Mouse (Mus musculus) neural tube, embryonic 11.5 days (tissue): ENCODE measurements around the gene St7. TPM values are rescaled to one million over a fixed set of nuclear protein-coding genes. Genes with fewer than 3 reads are reported as not detected.

Experiments used
- ATAC-seq: fragments of 200-750 bp; cut with Nextera tagmentation; 2 replicates; pipeline ENCODE4 v1.8.0; 2017; ENCODE audit warnings: moderate number of reproducible peaks, mild to moderate bottlenecking, moderate TSS enrichment, moderate library complexity; ENCODE audit not compliant: insufficient read depth, low FRiP score, low TSS enrichment
- DNase-seq: peaks from one replicate; pipeline ENCODE4 v3.0.0-alpha.2; 2015; ENCODE audit warnings: low spot score
- H3K27ac ChIP-seq: fragments of 300-500 bp; sonication (generic); 2 replicates; pipeline ENCODE4 v1.5.1; 2014; ENCODE audit warnings: low read depth, mild to moderate bottlenecking, low read length
- H3K27me3 ChIP-seq: fragments of 300-500 bp; sonication (generic); 2 replicates; pipeline ENCODE4 v1.6.1; 2014; ENCODE audit warnings: mild to moderate bottlenecking, low read length, mixed read lengths; ENCODE audit not compliant: control insufficient read depth, insufficient read depth
- H3K36me3 ChIP-seq: fragments of 300-500 bp; sonication (generic); 2 replicates; pipeline ENCODE4 v1.6.1; 2014; ENCODE audit warnings: mild to moderate bottlenecking, low read length, moderate library complexity, mixed read lengths; ENCODE audit not compliant: control insufficient read depth, insufficient read depth
- H3K4me1 ChIP-seq: fragments of 300-500 bp; sonication (generic); 2 replicates; pipeline ENCODE4 v1.6.1; 2014; ENCODE audit warnings: low read length, mixed read lengths; ENCODE audit not compliant: control insufficient read depth, insufficient read depth
- H3K4me2 ChIP-seq: fragments of 300-500 bp; sonication (generic); 2 replicates; pipeline ENCODE4 v1.6.1; 2014; ENCODE audit warnings: low read depth, mild to moderate bottlenecking, moderate library complexity
- H3K4me3 ChIP-seq: fragments of 300-500 bp; sonication (generic); 2 replicates; pipeline ENCODE4 v1.5.1; 2014; ENCODE audit warnings: low read depth, low read length
- H3K9ac ChIP-seq: fragments of 300-500 bp; sonication (generic); 2 replicates; pipeline ENCODE4 v1.6.1; 2014; ENCODE audit warnings: mild to moderate bottlenecking, low read length
- H3K9me3 ChIP-seq: fragments of 300-500 bp; sonication (generic); 2 replicates; pipeline ENCODE4 v1.6.1; 2016; ENCODE audit warnings: low read length; ENCODE audit not compliant: control insufficient read depth
- WGBS: fragments of 180-500 bp; shearing (Covaris S2); extraction: QIAGEN DNeasy Blood & Tissue Kit; methylation state at CpG from one replicate; pipeline ENCODE4 v1.1.7; 2014; 5-methylcytosine and 5-hydroxymethylcytosine counted together
- polyA plus RNA-seq: library from polyadenylated mRNA; unstranded; fragments of >200 nt; fragmentation: Nextera tagmentation; extraction: Ambion mirVana; gene quantifications from 2 replicates; pipeline ENCODE4 v1.2.1, GENCODE M21; 2014

St7 gene
- polyA plus RNA-seq, 1 experiment from 2014 or later: 41.8 TPM

GRCm38 (mm10) chr6:17669826-17670225, 22.9 kb upstream of the St7 start:
- H3K4me2 ChIP-seq: no peak overlapping the region
- no peak overlapping the region for H3K27ac ChIP-seq
- H3K4me1 ChIP-seq: no peaks in the 10 kb centered on the region
- H3K4me3 ChIP-seq: no peak overlapping the region
- H3K27me3 ChIP-seq: no peaks in the 10 kb centered on the region
- ATAC-seq (no peak), DNase-seq (no peak)
- WGBS: 90% methylated on average over 2 of the region's 2 CpGs
- no peak overlapping the region for H3K9ac ChIP-seq
- peaks cover 2% of the 10 kb centered on the region; the same call in 1 of the 2 replicates for H3K36me3 ChIP-seq
- H3K9me3 ChIP-seq: no peaks in the 10 kb centered on the region

- Histone ChIP-seq H3K4me3 (no peak overlapping the region), H3K4me1 (no peaks in the 10 kb centered on the region), H3K27me3 (no peaks in the 10 kb centered on the region), H3K36me3 (no peaks in the 10 kb centered on the region), H3K27ac (no peak overlapping the region), H3K9ac (no peak overlapping the region), H3K4me2 (no peak overlapping the region), H3K9me3 (no peaks in the 10 kb centered on the region)
- ATAC-seq (peak; percentile 39), DNase-seq (peak; percentile 73)
- 26% methylated on average over 11 of the region's 12 CpGs for WGBS
These were observed 17.5 kb upstream of the St7 start for GRCm38 (mm10) chr6:17675019-17675756.

- ATAC-seq (no peak), DNase-seq (no peak)
- no peaks in the 10 kb centered on the region for H3K4me1 ChIP-seq
- 90% methylated on average over 2 of the region's 2 CpGs for WGBS
- no peak overlapping the region for H3K4me3 ChIP-seq
- H3K9me3 ChIP-seq: no peaks in the 10 kb centered on the region
- no peak overlapping the region for H3K27ac ChIP-seq
- no peak overlapping the region for H3K4me2 ChIP-seq
- no peaks in the 10 kb centered on the region for H3K36me3 ChIP-seq
- H3K9ac ChIP-seq: no peak overlapping the region
- no peaks in the 10 kb centered on the region for H3K27me3 ChIP-seq
These were observed 15.7 kb upstream of the St7 start for GRCm38 (mm10) chr6:17677008-17677407.

DNA sequence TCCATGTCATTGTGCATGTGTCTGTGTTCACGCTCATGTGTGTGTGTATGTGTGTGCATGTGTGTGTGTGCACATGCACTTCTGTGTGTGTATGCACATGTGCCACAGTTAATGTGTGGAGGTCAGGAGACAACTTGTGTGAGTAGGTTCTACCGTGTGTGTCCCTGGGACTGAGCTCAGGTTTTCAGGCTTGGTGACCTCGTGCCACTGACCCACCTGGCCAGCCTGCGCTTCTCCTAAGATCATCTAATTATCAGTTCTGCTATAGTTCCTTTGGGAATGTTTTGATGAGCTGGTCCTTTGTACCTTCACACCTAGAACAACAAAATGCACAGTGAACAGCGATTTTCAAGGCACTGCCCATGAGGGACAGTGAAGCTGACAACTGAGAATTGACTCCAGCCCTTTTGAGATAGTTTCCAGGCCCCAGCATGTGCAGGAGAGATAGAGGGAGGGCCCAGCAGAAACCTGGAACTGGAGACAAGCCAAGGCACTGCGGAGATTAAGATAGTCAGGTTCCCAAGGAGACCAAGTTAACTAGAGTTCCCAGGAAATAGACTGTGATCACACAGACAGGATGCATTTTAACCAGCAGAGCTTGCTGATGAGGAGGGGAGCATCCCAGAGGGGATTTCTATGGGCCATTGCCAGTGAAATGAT, 12.3 kb upstream of the St7 start:
- WGBS: 87% methylated on average over 6 of the region's 6 CpGs
- no peaks in the 10 kb centered on the region for H3K9me3 ChIP-seq

GRCm38 (mm10) chr6:17681810-17682209, 10.9 kb upstream of the St7 start:
- no peak overlapping the region for H3K4me2 ChIP-seq
- WGBS: 96% methylated on average over 8 of the region's 8 CpGs
- no peak overlapping the region for H3K4me3 ChIP-seq
- DNase-seq (no peak), ATAC-seq (no peak)
- H3K9ac ChIP-seq: no peak overlapping the region
- H3K4me1 ChIP-seq: no peaks in the 10 kb centered on the region
- no peak overlapping the region for H3K27ac ChIP-seq
- H3K9me3 ChIP-seq: no peaks in the 10 kb centered on the region
- H3K27me3 ChIP-seq: no peaks in the 10 kb centered on the region
- no peaks in the 10 kb centered on the region for H3K36me3 ChIP-seq

More for the DNA sequence above, 12.3 kb upstream of the St7 start:
- DNase-seq (no peak), ATAC-seq (no peak)
- Histone ChIP-seq H3K4me2 (no peak overlapping the region), H3K4me3 (no peak overlapping the region), H3K36me3 (no peaks in the 10 kb centered on the region), H3K9ac (no peak overlapping the region), H3K27ac (no peak overlapping the region), H3K4me1 (no peaks in the 10 kb centered on the region), H3K27me3 (no peaks in the 10 kb centered on the region)

DNA sequence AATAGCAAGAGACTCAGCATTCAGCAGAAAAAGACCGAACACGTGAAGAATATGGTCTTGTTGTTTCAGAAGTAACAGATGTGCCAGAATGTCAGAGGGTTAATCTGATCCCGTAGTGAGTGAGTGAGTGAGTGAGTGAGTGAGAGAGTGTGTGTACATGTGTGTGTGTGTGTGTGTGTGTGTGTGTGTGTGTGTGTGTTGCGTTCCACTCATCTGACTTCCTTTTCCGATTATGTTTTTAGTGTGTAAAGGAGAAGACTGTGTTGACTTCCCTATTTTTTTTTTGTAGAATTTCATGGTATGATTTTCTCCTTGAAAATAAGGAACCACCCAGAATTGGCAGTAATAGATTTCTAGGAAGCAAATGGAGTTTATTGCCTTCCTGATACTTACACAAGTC, 4.1 kb upstream of the St7 start:
- Histone ChIP-seq H3K9ac (no peak overlapping the region), H3K4me3 (no peak overlapping the region), H3K9me3 (no peaks in the 10 kb centered on the region), H3K4me2 (no peak overlapping the region), H3K4me1 (no peaks in the 10 kb centered on the region), H3K36me3 (no peaks in the 10 kb centered on the region), H3K27me3 (no peaks in the 10 kb centered on the region), H3K27ac (no peak overlapping the region)
- 87% methylated on average over 5 of the region's 5 CpGs for WGBS
- ATAC-seq: no peak
- DNase-seq: no peak

DNA sequence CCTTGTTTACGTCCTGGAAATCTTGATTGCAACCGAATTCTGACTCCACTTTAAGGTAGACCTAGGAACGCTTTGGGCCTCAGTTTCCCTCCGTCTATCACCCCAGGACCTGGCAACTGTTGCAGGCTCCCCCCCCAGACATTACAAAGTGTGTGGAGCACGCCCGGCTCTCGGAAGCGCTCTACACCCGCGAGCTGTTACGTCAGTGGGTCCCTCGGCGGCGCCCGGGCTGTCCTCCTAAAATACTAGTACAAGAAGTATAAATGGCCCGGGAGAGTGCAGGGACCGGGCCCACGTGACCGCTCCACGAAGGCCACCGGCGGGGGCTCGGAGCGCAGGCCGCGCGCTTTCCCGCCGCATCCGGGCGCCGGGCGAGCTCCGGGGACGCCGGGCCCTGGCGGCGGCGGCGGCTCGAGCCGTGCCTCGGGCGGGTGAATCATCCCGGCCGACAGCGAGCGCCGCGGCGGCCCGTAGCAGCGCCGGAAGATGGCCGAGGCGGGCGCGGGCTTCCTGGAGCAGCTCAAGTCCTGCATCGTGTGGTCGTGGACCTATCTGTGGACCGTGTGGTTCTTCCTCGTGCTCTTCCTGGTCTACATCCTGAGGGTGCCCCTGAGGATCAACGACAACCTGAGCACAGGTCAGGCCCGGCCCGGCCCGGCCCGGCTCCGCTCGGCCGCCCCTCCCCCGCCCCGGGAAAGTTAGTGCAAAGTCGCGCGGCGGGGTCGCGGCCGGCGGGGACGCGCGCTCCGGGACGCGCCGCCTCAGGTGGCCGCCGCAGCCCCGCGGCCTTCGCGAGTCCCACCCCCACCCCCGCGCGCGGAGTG, 1.2 kb downstream of the St7 start:
- peak overlapping the region; percentile 81 for H3K4me2 ChIP-seq
- DNase-seq: peak; percentile 66
- no peaks in the 10 kb centered on the region for H3K27me3 ChIP-seq
- no peaks in the 10 kb centered on the region for H3K36me3 ChIP-seq
- peak; percentile 88 for ATAC-seq
- no peaks in the 10 kb centered on the region for H3K4me1 ChIP-seq
- H3K4me3 ChIP-seq: peak overlapping the region; percentile 80
- under 1% methylated on average over 49 of the region's 97 CpGs for WGBS
- peak overlapping the region; percentile 76 for H3K27ac ChIP-seq
- H3K9me3 ChIP-seq: no peaks in the 10 kb centered on the region
- H3K9ac ChIP-seq: peak overlapping the region; percentile 89

GRCm38 (mm10) chr6:17694550-17694951, 1.8 kb downstream of the St7 start:
- Histone ChIP-seq H3K9ac (peak overlapping the region; percentile 89), H3K27me3 (no peaks in the 10 kb centered on the region), H3K4me2 (peak overlapping the region; percentile 81), H3K4me1 (no peaks in the 10 kb centered on the region), H3K9me3 (no peaks in the 10 kb centered on the region), H3K4me3 (peak overlapping the region; percentile 80), H3K27ac (peak overlapping the region; percentile 76), H3K36me3 (no peaks in the 10 kb centered on the region)
- DNase-seq (peak; percentile 75), ATAC-seq (peak; percentile 77)
- WGBS: under 1% methylated on average over 29 of the region's 46 CpGs
